Mouse (Mus musculus) cortical plate, adult 2 months (tissue): ENCODE results near the gene 6030408B16Rik. TPM values are rescaled to one million over a fixed set of nuclear protein-coding genes. Genes with fewer than 3 reads are reported as not detected.

Experiments used
- H3K27ac ChIP-seq: fragments of 200-500 bp; 2 replicates; pipeline ENCODE4 v1.5.1; 2012; ENCODE audit warnings: low read length, control low read depth, inconsistent platforms; ENCODE audit not compliant: insufficient read depth
- H3K4me1 ChIP-seq: fragments of 200-500 bp; 2 replicates; pipeline ENCODE4 v1.6.1; 2011; ENCODE audit warnings: low read length; ENCODE audit not compliant: control insufficient read depth, insufficient read depth
- H3K4me3 ChIP-seq: fragments of 200-500 bp; 2 replicates; pipeline ENCODE4 v1.5.1; 2011; ENCODE audit warnings: mild to moderate bottlenecking, low read length, control low read depth; ENCODE audit not compliant: insufficient read depth
- CTCF ChIP-seq: fragments of 200-500 bp; IDR thresholded peaks from 2 replicates; pipeline ENCODE4 v1.5.1; 2011; ENCODE audit warnings: mild to moderate bottlenecking, control low read depth, low read length; ENCODE audit not compliant: insufficient read depth; ENCODE audit errors: extremely low read depth
- POLR2A ChIP-seq: fragments of 200-500 bp; IDR thresholded peaks from 2 replicates; pipeline ENCODE4 v1.6.1; 2011; ENCODE audit warnings: mild to moderate bottlenecking, low read length, control low read depth; ENCODE audit not compliant: insufficient read depth; ENCODE audit errors: extremely low read depth
- polyA plus RNA-seq: library from polyadenylated mRNA; depleted of rRNA; stranded (reverse); fragments of >200 nt; gene quantifications from 2 replicates; pipeline ENCODE4 v1.2.3, GENCODE M21; 2012

The 6030408B16Rik gene
- polyA plus RNA-seq, 1 experiment, result 0.23 TPM

DNA sequence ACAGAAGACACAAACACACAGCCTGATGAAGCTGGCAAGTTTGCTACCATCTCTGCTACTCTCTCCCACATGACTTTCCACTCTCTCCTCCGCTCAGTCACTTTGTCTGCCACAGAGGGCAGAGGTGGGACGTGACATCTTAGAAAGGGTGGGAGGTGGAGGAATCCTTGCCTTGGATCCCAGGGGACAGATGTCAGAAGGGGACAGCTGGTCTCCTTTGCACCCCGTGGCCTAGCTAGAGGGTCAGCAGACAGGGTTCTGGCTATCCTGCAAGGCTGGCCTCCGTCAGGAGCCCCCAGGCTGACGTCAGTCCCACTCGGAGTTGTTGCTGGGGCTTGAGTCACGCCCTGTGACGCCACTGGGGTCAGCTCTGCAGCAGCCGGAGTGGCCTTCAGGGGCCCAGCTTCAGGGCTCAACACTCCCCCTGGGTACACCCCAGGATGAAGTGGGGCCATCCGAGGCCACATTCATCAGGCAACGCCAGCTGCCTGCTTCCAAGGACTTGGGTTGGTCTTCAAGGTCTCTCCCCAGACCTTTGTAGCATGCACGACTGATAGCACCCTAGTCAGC, 13.5 kb upstream of the 6030408B16Rik start:
- H3K4me1 ChIP-seq, result no peaks in the 10 kb centered on the region
- TF ChIP-seq POLR2A (no peak), CTCF (no peak)
- H3K27ac ChIP-seq, result no peak overlapping the region
- H3K4me3 ChIP-seq, result no peak overlapping the region

DNA sequence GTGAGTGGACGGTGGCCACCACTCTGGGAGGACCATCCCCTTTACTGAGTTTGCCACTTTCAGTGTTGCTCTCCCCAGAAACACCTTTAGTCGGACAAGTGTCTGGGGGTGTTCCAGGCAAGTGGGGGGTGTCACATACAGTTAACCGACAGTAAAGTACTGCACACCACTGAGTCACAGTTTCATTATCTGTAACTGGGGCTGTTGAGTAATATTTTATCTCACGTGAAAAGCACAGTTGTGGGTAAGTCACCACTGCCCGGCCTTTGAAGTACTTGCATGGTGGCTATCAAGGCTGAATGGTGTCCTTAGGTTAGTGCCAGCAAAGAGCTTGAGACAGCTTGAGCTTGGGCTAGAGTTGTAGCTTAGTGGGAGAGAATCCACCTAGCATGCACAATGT, 10.5 kb upstream of the 6030408B16Rik start:
- Histone ChIP-seq H3K4me3 (no peak overlapping the region), H3K27ac (no peak overlapping the region), H3K4me1 (peaks cover 5% of the 10 kb centered on the region; the same call in 1 of the 2 replicates)
- TF ChIP-seq POLR2A (no peak), CTCF (no peak)

DNA sequence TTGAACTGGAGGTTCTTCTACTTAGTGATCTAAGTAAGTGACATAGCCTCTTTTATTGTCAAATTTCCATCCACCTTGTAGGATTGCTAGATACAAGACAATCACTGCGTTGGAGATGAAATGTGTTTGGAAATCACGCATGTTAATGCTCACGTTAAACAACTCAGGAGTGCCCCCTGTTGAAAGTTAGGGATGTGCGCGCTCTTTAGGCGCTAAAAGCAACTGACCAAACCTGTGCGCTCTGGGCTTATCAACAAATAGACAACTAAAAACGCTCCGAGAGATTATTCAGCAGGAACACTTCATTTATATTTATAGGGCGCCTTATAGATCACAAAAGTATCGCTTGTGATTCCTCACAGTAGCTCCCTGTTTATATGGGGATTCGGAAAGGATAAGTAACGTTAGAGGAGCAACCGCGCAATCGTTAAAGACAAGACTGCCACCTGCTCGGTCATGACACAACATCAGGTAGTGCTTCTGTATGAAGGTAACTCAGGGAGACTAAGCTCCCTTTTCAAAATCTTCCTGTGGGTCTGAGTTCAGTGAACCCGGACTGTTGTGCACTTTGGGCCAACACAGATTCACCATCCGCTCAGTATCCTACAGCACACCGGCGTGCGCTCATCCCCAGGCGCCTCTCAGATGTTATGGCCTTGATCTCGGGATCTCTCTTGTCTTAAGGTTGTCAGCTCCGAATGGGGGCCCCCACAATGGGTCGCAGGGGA, 9.7 kb upstream of the 6030408B16Rik start:
- H3K4me1 ChIP-seq, result peaks cover 5% of the 10 kb centered on the region; the same call in 1 of the 2 replicates
- peak overlapping the region; percentile 95 for H3K4me3 ChIP-seq
- TF ChIP-seq POLR2A (no peak), CTCF (peak; percentile 70)
- no peak overlapping the region for H3K27ac ChIP-seq

DNA sequence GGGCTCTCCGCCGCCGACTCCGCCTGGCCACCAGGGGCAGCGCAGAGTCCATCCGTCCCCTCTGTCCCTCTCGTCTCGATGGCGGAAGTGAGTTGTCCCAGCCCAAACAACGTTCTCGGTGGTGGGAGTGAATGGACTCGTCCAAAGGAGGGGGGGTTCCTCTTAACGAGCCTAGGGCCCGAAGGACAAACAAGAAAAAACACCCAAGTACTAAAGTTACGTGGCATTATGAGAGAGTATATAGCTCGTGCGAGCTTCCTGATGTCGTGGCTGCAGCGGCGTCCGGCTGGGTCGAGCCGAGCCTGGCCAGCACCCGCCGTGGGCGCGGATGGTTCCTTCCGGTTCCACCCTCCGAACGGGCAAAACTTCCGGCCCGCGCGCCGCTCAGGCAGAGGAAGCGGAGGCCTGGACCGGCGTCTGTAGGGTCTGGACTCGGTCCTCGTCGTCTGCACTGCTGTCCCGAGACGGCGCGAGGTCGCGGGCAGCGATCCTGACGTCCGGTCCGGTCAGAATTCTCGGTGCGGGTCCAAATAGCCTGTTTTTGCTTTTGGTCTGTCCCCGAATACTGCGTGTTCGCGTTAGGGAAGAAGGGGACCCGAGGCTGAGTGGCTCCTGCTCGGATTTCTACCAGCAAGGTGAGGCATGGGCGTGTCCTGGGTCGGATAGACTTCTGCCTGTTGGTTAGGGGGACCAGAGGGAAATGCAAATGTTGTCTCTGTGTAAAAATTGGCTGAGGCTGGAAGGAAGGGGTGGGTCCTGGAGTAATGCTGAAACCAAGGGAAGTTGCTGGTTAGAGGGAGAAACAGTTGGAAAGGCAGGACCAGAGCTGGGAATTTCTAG, 8.9 kb upstream of the 6030408B16Rik start, which contains the start of gene Atg101:
Atg101 (plus strand) TSS at position 362 of the 840 bp plus-strand sequence.
- H3K4me1 ChIP-seq, result peaks cover 5% of the 10 kb centered on the region; the same call in 1 of the 2 replicates
- H3K27ac ChIP-seq, result peak within 1 kb of the TSS; percentile 92
- H3K4me3 ChIP-seq, result peak within 1 kb of the TSS; percentile 95
- TF ChIP-seq CTCF (peak; percentile 79), POLR2A (peak; percentile 89)

DNA sequence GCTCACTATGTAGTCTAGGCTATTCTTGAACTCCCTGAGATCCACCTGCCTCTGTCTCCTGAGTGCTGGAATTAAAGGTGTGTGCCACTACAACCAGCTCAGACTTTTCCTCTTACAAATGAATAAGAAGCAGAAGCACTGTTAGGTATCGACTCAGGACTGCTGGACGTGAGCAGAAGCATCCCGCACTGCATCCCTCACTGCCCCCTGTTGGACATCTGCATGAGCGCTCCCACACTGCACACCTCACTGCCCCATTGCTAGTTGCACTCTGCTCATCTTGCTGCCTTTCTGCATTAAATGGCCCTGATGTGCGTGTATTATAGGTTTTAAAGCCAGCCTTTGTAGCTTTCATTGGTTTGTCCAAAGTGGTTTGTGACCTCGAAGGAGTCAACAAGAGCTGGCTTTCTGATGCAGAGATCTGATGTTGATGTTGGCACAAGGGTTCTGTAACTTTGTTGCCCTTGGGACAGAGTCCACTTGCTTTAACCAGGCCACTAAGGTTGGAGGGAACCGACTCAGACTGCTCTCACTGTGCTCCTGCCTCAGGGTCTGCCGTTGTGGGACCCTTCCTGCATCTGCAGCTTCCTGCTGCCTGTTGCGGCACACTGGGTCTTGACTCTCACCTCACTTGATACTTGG, 6.8 kb upstream of the 6030408B16Rik start:
- H3K4me1 ChIP-seq, result peaks cover 5% of the 10 kb centered on the region; the same call in 1 of the 2 replicates
- peak; percentile 30; the same call in 1 of the 2 replicates for TF ChIP-seq CTCF
- no peak for TF ChIP-seq POLR2A
- no peak overlapping the region for H3K27ac ChIP-seq
- no peak overlapping the region for H3K4me3 ChIP-seq

DNA sequence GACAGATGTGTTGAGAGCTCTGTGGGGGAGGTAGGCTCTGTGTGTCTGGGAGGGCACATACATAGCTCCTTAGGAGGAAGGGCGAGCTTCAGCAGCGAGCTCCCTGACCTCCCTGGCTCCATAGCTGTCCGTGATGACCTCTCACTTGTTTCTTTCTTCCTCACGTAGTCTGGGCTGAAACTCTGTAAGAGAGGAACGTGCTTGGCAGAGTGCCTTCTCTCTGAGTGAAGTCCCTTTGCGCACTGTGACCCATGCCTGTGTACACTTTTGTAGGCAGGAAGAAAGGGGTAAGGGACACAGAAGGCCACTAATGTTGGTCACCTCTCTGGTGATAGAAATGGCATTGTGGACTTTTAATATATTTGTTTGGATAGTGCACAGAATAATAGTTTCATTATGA, 5.7 kb upstream of the 6030408B16Rik start:
- TF ChIP-seq POLR2A (no peak), CTCF (no peak)
- H3K27ac ChIP-seq, result no peak overlapping the region
- no peak overlapping the region for H3K4me3 ChIP-seq
- H3K4me1 ChIP-seq, result peaks cover 5% of the 10 kb centered on the region; the same call in 1 of the 2 replicates

DNA sequence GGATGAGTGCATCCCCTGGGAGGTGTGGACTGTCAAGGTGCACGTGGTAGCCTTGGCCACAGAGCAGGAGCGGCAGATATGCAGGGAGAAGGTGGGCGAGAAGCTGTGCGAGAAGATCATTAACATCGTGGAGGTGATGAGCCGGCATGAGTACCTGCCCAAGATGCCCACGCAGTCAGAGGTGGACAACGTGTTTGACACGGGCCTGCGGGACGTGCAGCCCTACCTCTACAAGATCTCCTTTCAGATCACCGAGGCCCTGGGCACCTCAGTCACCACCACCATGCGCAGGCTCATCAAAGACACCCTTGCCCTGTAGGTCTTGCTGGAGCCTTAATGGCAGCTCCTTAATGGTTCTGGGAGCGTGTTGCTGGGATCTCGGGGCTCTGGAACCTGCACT, 2.7 kb upstream of the 6030408B16Rik start:
- Histone ChIP-seq H3K27ac (no peak overlapping the region), H3K4me3 (no peak overlapping the region), H3K4me1 (peaks cover under 1% of the 10 kb centered on the region; the same call in 1 of the 2 replicates)
- TF ChIP-seq CTCF, result no peak
- TF ChIP-seq POLR2A, result no peak

DNA sequence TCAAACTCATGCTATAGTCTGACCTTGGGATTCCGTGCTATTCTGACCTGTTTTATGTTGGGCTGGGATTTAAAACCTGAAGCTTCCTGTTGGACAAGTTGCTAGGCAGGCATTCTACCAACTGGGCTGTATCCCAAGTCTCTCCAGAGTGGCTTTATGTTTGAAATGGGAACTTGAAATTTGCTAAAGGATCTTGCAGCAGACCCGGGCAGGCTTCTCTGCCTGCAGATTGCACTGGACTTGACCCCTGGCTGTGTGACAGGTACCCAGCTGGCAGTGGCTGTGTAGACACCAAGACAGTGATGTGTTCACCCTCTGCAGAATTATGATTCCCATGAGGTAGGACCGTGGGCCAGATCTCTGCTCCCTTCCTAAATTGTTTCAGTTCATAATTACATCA, 1.0 kb upstream of the 6030408B16Rik start:
- Histone ChIP-seq H3K27ac (no peak overlapping the region), H3K4me3 (no peak overlapping the region), H3K4me1 (no peaks in the 10 kb centered on the region)
- no peak for TF ChIP-seq POLR2A
- TF ChIP-seq CTCF, result no peak
